Mouse (Mus musculus): Measurements from ENCODE around the gene Patz1.

Gene Patz1

GRCm38 (mm10) chr11:3288521-3289301 is at the start of gene Patz1:
Gene Patz1 (plus strand): TSS chr11:3288874.
- DNase-seq (ENCODE audit: low spot score): no peak

- DNase-seq (ENCODE audit: low spot score): no peak
These were observed 46.3 kb upstream of the Patz1 start for GRCm38 (mm10) chr11:3242395-3242794.

- no peak for DNase-seq (ENCODE audit: low spot score)
These were observed 44.9 kb upstream of the Patz1 start for GRCm38 (mm10) chr11:3243771-3244170.

- no peak for DNase-seq (ENCODE audit: low spot score)
These were observed 41.3 kb upstream of the Patz1 start for GRCm38 (mm10) chr11:3247387-3247786.

- no peak for DNase-seq (ENCODE audit: low spot score)
These were observed 29.1 kb upstream of the Patz1 start for GRCm38 (mm10) chr11:3259537-3259936.

GRCm38 (mm10) chr11:3265291-3266078 is 23.2 kb upstream of the Patz1 start:
- DNase-seq (ENCODE audit: low spot score): no peak

- DNase-seq (ENCODE audit: low spot score): peak; percentile 94
These were observed 22.5 kb upstream of the Patz1 start, which contains the start of gene Drg1 for GRCm38 (mm10) chr11:3266079-3266685. Gene Drg1 (minus strand): TSS chr11:3266415.

- DNase-seq (ENCODE audit: low spot score): no peak
These were observed 21.5 kb upstream of the Patz1 start for GRCm38 (mm10) chr11:3267133-3267532.

- no peak for DNase-seq (ENCODE audit: low spot score)
These were observed 19.4 kb upstream of the Patz1 start for GRCm38 (mm10) chr11:3269241-3269640.

GRCm38 (mm10) chr11:3278351-3278750 is 10.3 kb upstream of the Patz1 start:
- no peak for DNase-seq (ENCODE audit: low spot score)

GRCm38 (mm10) chr11:3279729-3280128 is 8.9 kb upstream of the Patz1 start:
- DNase-seq (ENCODE audit: low spot score): no peak

GRCm38 (mm10) chr11:3282887-3283286 is 5.8 kb upstream of the Patz1 start:
- no peak for DNase-seq (ENCODE audit: low spot score)

- no peak for DNase-seq (ENCODE audit: low spot score)
These were observed 5.0 kb upstream of the Patz1 start for GRCm38 (mm10) chr11:3283645-3284044.

- no peak for DNase-seq (ENCODE audit: low spot score)
These were observed 2.7 kb upstream of the Patz1 start for GRCm38 (mm10) chr11:3285940-3286339.

- DNase-seq (ENCODE audit: low spot score): no peak
These were observed 1.5 kb upstream of the Patz1 start for GRCm38 (mm10) chr11:3287131-3287530.

GRCm38 (mm10) chr11:3287921-3288320 is 753 bp upstream of the Patz1 start:
- no peak for DNase-seq (ENCODE audit: low spot score)

- peak; percentile 82 for DNase-seq (ENCODE audit: low spot score)
These were observed 678 bp downstream of the Patz1 start for GRCm38 (mm10) chr11:3289302-3289802.

GRCm38 (mm10) chr11:3289803-3290639 is 1.3 kb downstream of the Patz1 start:
- DNase-seq (ENCODE audit: low spot score): peak; percentile 73

- no peak for DNase-seq (ENCODE audit: low spot score)
These were observed 2.1 kb downstream of the Patz1 start for GRCm38 (mm10) chr11:3290640-3291310.

- no peak for DNase-seq (ENCODE audit: low spot score)
These were observed 2.8 kb downstream of the Patz1 start for GRCm38 (mm10) chr11:3291311-3292061.
